Mouse (Mus musculus): Measurements from ENCODE around the gene Mab21l1. TPM values are rescaled to one million over a fixed set of nuclear protein-coding genes. Genes with fewer than 3 reads are reported as not detected.

The Mab21l1 gene
- polyA plus RNA-seq, 1 experiment = 0.02 TPM

GRCm38 (mm10) chr3:55785981-55786725 lies 3.8 kb downstream of the Mab21l1 start:
- TF ChIP-seq CEBPB (IDR thresholded peaks at IDR 0.05; ENCODE audit: low read depth) = no peak
- TF ChIP-seq MAX (IDR thresholded peaks at IDR 0.05) = no peak
- TF ChIP-seq MYOD1 (IDR thresholded peaks at IDR 0.05; ENCODE audit: control insufficient read depth, insufficient read length, low read depth) = no peak
- TF ChIP-seq USF1 (IDR thresholded peaks at IDR 0.05; ENCODE audit: low read depth) = no peak
- no peak for TF ChIP-seq FOSL1 (IDR thresholded peaks at IDR 0.05; ENCODE audit: insufficient read depth, low read length, poor library complexity, severe bottlenecking)
- TF ChIP-seq MYOG (IDR thresholded peaks at IDR 0.05; ENCODE audit: control insufficient read depth, extremely low read depth, insufficient read length) = no peak
- no peak for TF ChIP-seq CTCF (IDR thresholded peaks at IDR 0.05; ENCODE audit: control insufficient read depth, insufficient read depth, insufficient read length)
- H3K27me3 ChIP-seq (ENCODE audit: control insufficient read depth, insufficient read depth, insufficient read length) = no peaks in the 10 kb centered on the region
- no peak overlapping the region for H3K4me3 ChIP-seq (ENCODE audit: insufficient read depth, poor library complexity, severe bottlenecking)

GRCm38 (mm10) chr3:55786835-55787486 lies 4.7 kb downstream of the Mab21l1 start:
- TF ChIP-seq MAX (IDR thresholded peaks at IDR 0.05) = no peak
- TF ChIP-seq MYOG (IDR thresholded peaks at IDR 0.05; ENCODE audit: control insufficient read depth, extremely low read depth, insufficient read length) = no peak
- no peak for TF ChIP-seq USF1 (IDR thresholded peaks at IDR 0.05; ENCODE audit: low read depth)
- no peak for TF ChIP-seq CEBPB (IDR thresholded peaks at IDR 0.05; ENCODE audit: low read depth)
- TF ChIP-seq CTCF (IDR thresholded peaks at IDR 0.05; ENCODE audit: control insufficient read depth, insufficient read depth, insufficient read length) = no peak
- TF ChIP-seq MYOD1 (IDR thresholded peaks at IDR 0.05; ENCODE audit: control insufficient read depth, insufficient read length, low read depth) = no peak
- TF ChIP-seq FOSL1 (IDR thresholded peaks at IDR 0.05; ENCODE audit: insufficient read depth, low read length, poor library complexity, severe bottlenecking) = no peak
- Histone ChIP-seq H3K36me3 (ENCODE audit: control insufficient read depth, insufficient read depth) (no peaks in the 10 kb centered on the region), H3ac (ENCODE audit: control insufficient read depth, insufficient read length, low read depth) (no peak overlapping the region), H3K79me2 (ENCODE audit: control insufficient read depth, insufficient read depth) (no peaks in the 10 kb centered on the region), H3K4me3 (ENCODE audit: insufficient read depth, poor library complexity, severe bottlenecking) (no peak overlapping the region), H3K27me3 (ENCODE audit: control insufficient read depth, insufficient read depth, insufficient read length) (no peaks in the 10 kb centered on the region), H3K79me3 (ENCODE audit: low read depth) (no peaks in the 10 kb centered on the region)

More at GRCm38 (mm10) chr3:55785981-55786725, 3.8 kb downstream of the Mab21l1 start:
- H3K36me3 ChIP-seq (ENCODE audit: control insufficient read depth, insufficient read depth) = no peaks in the 10 kb centered on the region
- H3K79me3 ChIP-seq (ENCODE audit: low read depth) = no peaks in the 10 kb centered on the region
- no peaks in the 10 kb centered on the region for H3K79me2 ChIP-seq (ENCODE audit: control insufficient read depth, insufficient read depth)
- no peak overlapping the region for H3ac ChIP-seq (ENCODE audit: control insufficient read depth, insufficient read length, low read depth)

GRCm38 (mm10) chr3:55787487-55788213 lies 5.3 kb downstream of the Mab21l1 start:
- Histone ChIP-seq H3K79me3 (ENCODE audit: low read depth) (no peaks in the 10 kb centered on the region), H3ac (ENCODE audit: control insufficient read depth, insufficient read length, low read depth) (no peak overlapping the region), H3K79me2 (ENCODE audit: control insufficient read depth, insufficient read depth) (no peaks in the 10 kb centered on the region), H3K27me3 (ENCODE audit: control insufficient read depth, insufficient read depth, insufficient read length) (no peaks in the 10 kb centered on the region), H3K36me3 (ENCODE audit: control insufficient read depth, insufficient read depth) (no peaks in the 10 kb centered on the region), H3K4me3 (ENCODE audit: insufficient read depth, poor library complexity, severe bottlenecking) (no peak overlapping the region)
- no peak for TF ChIP-seq USF1 (IDR thresholded peaks at IDR 0.05; ENCODE audit: low read depth)
- no peak for TF ChIP-seq FOSL1 (IDR thresholded peaks at IDR 0.05; ENCODE audit: insufficient read depth, low read length, poor library complexity, severe bottlenecking)
- no peak for TF ChIP-seq CTCF (IDR thresholded peaks at IDR 0.05; ENCODE audit: control insufficient read depth, insufficient read depth, insufficient read length)
- no peak for TF ChIP-seq MAX (IDR thresholded peaks at IDR 0.05)
- no peak for TF ChIP-seq MYOG (IDR thresholded peaks at IDR 0.05; ENCODE audit: control insufficient read depth, extremely low read depth, insufficient read length)
- no peak for TF ChIP-seq MYOD1 (IDR thresholded peaks at IDR 0.05; ENCODE audit: control insufficient read depth, insufficient read length, low read depth)
- TF ChIP-seq CEBPB (IDR thresholded peaks at IDR 0.05; ENCODE audit: low read depth) = no peak

GRCm38 (mm10) chr3:55788214-55788586 lies 5.9 kb downstream of the Mab21l1 start:
- TF ChIP-seq CTCF (IDR thresholded peaks at IDR 0.05; ENCODE audit: control insufficient read depth, insufficient read depth, insufficient read length) (no peak), MYOD1 (IDR thresholded peaks at IDR 0.05; ENCODE audit: control insufficient read depth, insufficient read length, low read depth) (no peak), MYOG (IDR thresholded peaks at IDR 0.05; ENCODE audit: control insufficient read depth, extremely low read depth, insufficient read length) (no peak), USF1 (IDR thresholded peaks at IDR 0.05; ENCODE audit: low read depth) (no peak), MAX (IDR thresholded peaks at IDR 0.05) (no peak), FOSL1 (IDR thresholded peaks at IDR 0.05; ENCODE audit: insufficient read depth, low read length, poor library complexity, severe bottlenecking) (no peak), CEBPB (IDR thresholded peaks at IDR 0.05; ENCODE audit: low read depth) (no peak)
- Histone ChIP-seq H3K4me3 (ENCODE audit: insufficient read depth, poor library complexity, severe bottlenecking) (no peak overlapping the region), H3K36me3 (ENCODE audit: control insufficient read depth, insufficient read depth) (no peaks in the 10 kb centered on the region), H3ac (ENCODE audit: control insufficient read depth, insufficient read length, low read depth) (no peak overlapping the region), H3K79me2 (ENCODE audit: control insufficient read depth, insufficient read depth) (no peaks in the 10 kb centered on the region), H3K79me3 (ENCODE audit: low read depth) (no peaks in the 10 kb centered on the region), H3K27me3 (ENCODE audit: control insufficient read depth, insufficient read depth, insufficient read length) (no peaks in the 10 kb centered on the region)

GRCm38 (mm10) chr3:55788621-55789201 lies 6.4 kb downstream of the Mab21l1 start:
- no peaks in the 10 kb centered on the region for H3K36me3 ChIP-seq (ENCODE audit: control insufficient read depth, insufficient read depth)
- no peak overlapping the region for H3K4me3 ChIP-seq (ENCODE audit: insufficient read depth, poor library complexity, severe bottlenecking)
- no peaks in the 10 kb centered on the region for H3K79me2 ChIP-seq (ENCODE audit: control insufficient read depth, insufficient read depth)
- TF ChIP-seq MYOD1 (IDR thresholded peaks at IDR 0.05; ENCODE audit: control insufficient read depth, insufficient read length, low read depth) = no peak
- no peak for TF ChIP-seq FOSL1 (IDR thresholded peaks at IDR 0.05; ENCODE audit: insufficient read depth, low read length, poor library complexity, severe bottlenecking)
- TF ChIP-seq MAX (IDR thresholded peaks at IDR 0.05) = no peak
- no peak for TF ChIP-seq CTCF (IDR thresholded peaks at IDR 0.05; ENCODE audit: control insufficient read depth, insufficient read depth, insufficient read length)
- TF ChIP-seq USF1 (IDR thresholded peaks at IDR 0.05; ENCODE audit: low read depth) = no peak
- no peak for TF ChIP-seq MYOG (IDR thresholded peaks at IDR 0.05; ENCODE audit: control insufficient read depth, extremely low read depth, insufficient read length)
- no peak for TF ChIP-seq CEBPB (IDR thresholded peaks at IDR 0.05; ENCODE audit: low read depth)
- no peak overlapping the region for H3ac ChIP-seq (ENCODE audit: control insufficient read depth, insufficient read length, low read depth)
- H3K27me3 ChIP-seq (ENCODE audit: control insufficient read depth, insufficient read depth, insufficient read length) = no peaks in the 10 kb centered on the region
- H3K79me3 ChIP-seq (ENCODE audit: low read depth) = no peaks in the 10 kb centered on the region

All from C2C12 (cell line).